Mouse (Mus musculus) liver, embryonic 14.5 days (tissue): ENCODE data around the gene Zfp710.

Experiments
- CTCF ChIP-seq: IDR thresholded peaks from 2 replicates; pipeline ENCODE4 v1.5.1; 2016; ENCODE audit warnings: antibody characterized with exemption, low read depth, control low read depth
- EP300 ChIP-seq: IDR thresholded peaks from 2 replicates; pipeline ENCODE4 v1.6.1; 2016; ENCODE audit warnings: antibody characterized with exemption, low read depth

- TF ChIP-seq CTCF: no peak
- TF ChIP-seq EP300: no peak
Measured at GRCm38 (mm10) chr7:80095598-80096309, 71.1 kb downstream of the Zfp710 start.
